Mouse (Mus musculus) heart, adult 2 months (tissue): ENCODE results near the gene Tcf7l2.

Source experiments
- EP300 ChIP-seq: fragments of 200-500 bp; IDR thresholded peaks from 2 replicates; pipeline ENCODE4 v1.6.1; 2011; ENCODE audit warnings: low read depth, low read length, control low read depth; ENCODE audit not compliant: insufficient read depth
- POLR2A ChIP-seq: fragments of 200-500 bp; IDR thresholded peaks from 2 replicates; pipeline ENCODE4 v1.6.1; 2011; ENCODE audit warnings: mild to moderate bottlenecking, low read depth, low read length, control low read depth; ENCODE audit not compliant: insufficient read depth

GRCm38 (mm10) chr19:55876501-55876900, 134.9 kb downstream of the Tcf7l2 start:
- no peak for TF ChIP-seq EP300
- TF ChIP-seq POLR2A, result no peak
